In the genomic region with DNA sequence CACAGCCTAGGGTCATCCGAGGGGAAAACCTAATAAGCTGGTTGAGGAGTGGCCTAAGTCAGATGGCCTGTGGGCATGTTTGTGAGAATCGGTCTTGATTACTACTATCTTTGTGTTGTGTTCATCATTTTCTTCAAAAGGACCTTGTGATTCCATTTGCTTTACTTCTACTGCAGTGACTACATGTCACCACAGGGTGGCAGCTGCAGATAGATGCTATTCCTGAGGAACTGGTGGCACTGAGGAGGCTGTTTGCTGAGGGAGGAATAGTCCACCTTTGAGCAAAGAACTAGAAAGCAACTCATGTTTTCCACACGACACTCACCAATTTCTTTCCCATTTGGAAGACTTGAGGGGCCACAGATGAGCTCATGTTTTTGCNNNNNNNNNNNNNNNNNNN, we compare ENCODE assay signal across 9 mouse cellular contexts. TPM values are rescaled to one million over a fixed set of nuclear protein-coding genes. Genes with fewer than 3 reads are reported as not detected.
DNase-seq lines count a peak whose midpoint lies in the region; ATAC-seq and TF ChIP-seq lines count a peak whose summit lies in the region.
"Had no signal": no experiment of that assay in that cellular context is flagged by ENCODE, and none has a peak within 500 bp of the region (broad histone marks: within the 10 kb centered on the region; RNA-seq: fewer than 3 reads in every experiment).

No protein-coding gene starts in this region.

- no peak overlapping the region for H3K27ac ChIP-seq in cerebellum, adult 2 months (ENCODE audit: insufficient read depth, low read length)
- H3K27ac ChIP-seq in midbrain, embryonic 15.5 days, result no peak overlapping the region
- H3K27ac ChIP-seq: heart, embryonic 15.5 days had no signal

- no peak overlapping the region for H3K9ac ChIP-seq in midbrain, embryonic 15.5 days
- H3K9ac ChIP-seq: heart, embryonic 15.5 days had no signal

- no peaks in the 10 kb centered on the region for H3K9me3 ChIP-seq in midbrain, embryonic 15.5 days
- H3K9me3 ChIP-seq: heart, embryonic 15.5 days had no signal

- 69% methylated on average over 3 of the region's 3 CpGs for WGBS in cerebellum, adult 2 months
- 54% methylated on average over 3 of the region's 3 CpGs for WGBS in midbrain, embryonic 15.5 days

- H3K36me3 ChIP-seq in midbrain, embryonic 15.5 days (replicated peaks), result peaks cover 47% of the 10 kb centered on the region

- no peak for TF ChIP-seq POLR2A in cerebellum, adult 2 months (IDR thresholded peaks at IDR 0.05; ENCODE audit: borderline replicate concordance, insufficient read depth, low read length)

- H3K4me3 ChIP-seq in cerebellum, adult 2 months (replicated peaks; ENCODE audit: insufficient read depth, low read depth, low read length), result no peak overlapping the region
- H3K4me3 ChIP-seq in midbrain, embryonic 15.5 days, result no peak overlapping the region
- H3K4me3 ChIP-seq: heart, embryonic 15.5 days had no signal

- H3K27me3 ChIP-seq in cerebellum, adult 2 months (ENCODE audit: control insufficient read depth, insufficient read depth, low read length), result no peaks in the 10 kb centered on the region
- no peaks in the 10 kb centered on the region for H3K27me3 ChIP-seq in midbrain, embryonic 15.5 days (replicated peaks)
- H3K27me3 ChIP-seq: heart, embryonic 15.5 days had no signal

- no peaks in the 10 kb centered on the region for H3K4me1 ChIP-seq in cerebellum, adult 2 months (ENCODE audit: control insufficient read depth, insufficient read depth, low read length)
- no peaks in the 10 kb centered on the region for H3K4me1 ChIP-seq in midbrain, embryonic 15.5 days
- H3K4me1 ChIP-seq: heart, embryonic 15.5 days had no signal

- peak; percentile 60 for TF ChIP-seq CTCF in cerebellum, adult 2 months (IDR thresholded peaks at IDR 0.05; ENCODE audit: borderline replicate concordance, insufficient read depth, low read depth, low read length)

- DNase-seq in cerebellum, adult 2 months, result peak in 1 of 2 experiments; percentile 15
- no peak for DNase-seq in cerebellum, adult 9-11 months
- DNase-seq in layer of hippocampus, adult 11-12 months (ENCODE audit: low spot score), result peak; percentile 47
- no peak for DNase-seq in layer of hippocampus, adult 9-10 months (ENCODE audit: low spot score)
- peak; percentile 52 for DNase-seq in R1 (ENCODE audit: low read depth, low spot score)
- DNase-seq in kidney, postnatal 10 days, result peak; percentile 62
- no peak for DNase-seq in neural tube, embryonic 10.5 days (ENCODE audit: extremely low spot score, low spot score)

- 0 out of 2 replicates have a peak, but pooled peaks have one; percentile 42 for ATAC-seq in midbrain, embryonic 15.5 days (replicated peaks)

- no peak overlapping the region for H3K4me2 ChIP-seq in midbrain, embryonic 15.5 days
- H3K4me2 ChIP-seq: heart, embryonic 15.5 days had no signal

RNA-seq across cellular contexts. Expression of a gene that starts 11.6 kb away (rescaled TPM):
- polyA plus RNA-seq in cerebellum, adult 2 months (2012; rRNA removed), result 38.2 and 39.8 TPM in 2 replicates
- polyA plus RNA-seq in midbrain, embryonic 15.5 days (2015; fragmentation: Nextera tagmentation; extraction: Ambion mirVana), result 21.3 and 23.6 TPM in 2 replicates

Comparison
In these comparisons a context has a peak if more than half of its experiments do, and no peak if none do; other contexts are left out.
1. DNase-seq: peak in layer of hippocampus, adult 11-12 months (single experiment), R1 (single experiment) and kidney, postnatal 10 days (single experiment); none in cerebellum, adult 9-11 months (single experiment), layer of hippocampus, adult 9-10 months (single experiment) and neural tube, embryonic 10.5 days (single experiment).